ENCODE assay signal across 8 mouse cellular contexts in the genomic region with DNA sequence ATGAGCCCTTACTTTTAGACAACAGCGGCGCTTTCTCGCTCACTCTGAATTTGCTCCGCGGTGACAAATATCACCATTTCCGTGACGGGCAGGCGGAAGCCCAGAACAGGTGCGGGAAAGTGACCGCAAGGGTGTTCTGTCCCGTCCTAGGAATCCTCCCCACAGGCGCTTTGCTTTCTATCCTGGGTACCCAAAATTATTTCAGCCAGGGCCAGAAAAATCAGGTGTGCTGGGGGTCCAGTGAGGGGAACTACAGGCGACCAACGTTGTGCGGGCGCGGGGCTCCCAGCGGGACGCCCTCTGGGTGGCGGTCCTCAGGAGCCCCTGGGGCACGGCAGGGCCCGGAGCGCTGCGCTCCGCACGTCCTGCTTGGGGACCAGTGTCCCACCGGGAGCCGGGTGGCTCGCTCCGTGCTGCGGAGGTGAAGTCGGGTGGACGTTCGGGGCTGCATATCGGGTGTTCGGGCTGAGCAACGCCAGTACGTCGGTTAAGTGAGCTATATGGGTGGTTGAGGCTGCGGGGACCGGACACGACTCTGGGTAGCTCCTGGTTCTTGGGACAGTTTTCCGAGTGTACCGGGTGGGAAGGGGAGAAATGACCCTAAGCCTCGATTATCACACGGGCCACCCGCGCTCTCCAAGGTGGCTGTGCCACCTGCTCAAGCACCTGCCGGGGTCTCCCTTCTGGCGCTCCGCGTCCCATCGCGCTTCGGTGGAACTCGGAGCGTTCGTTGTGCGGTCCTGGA.
DNase-seq lines count a peak whose midpoint lies in the region; ATAC-seq and TF ChIP-seq lines count a peak whose summit lies in the region.

No protein-coding gene starts in this region.

- TF ChIP-seq POLR2A in thymus, adult 2 months (IDR thresholded peaks at IDR 0.05; ENCODE audit: control insufficient read depth, extremely low read depth, insufficient read depth, low read length, poor library complexity), result no peak

- H3K9ac ChIP-seq in kidney, embryonic 16.5 days (replicated peaks; ENCODE audit: low read length), result 0 out of 2 replicates have a peak overlapping the region, but pooled peaks have one; percentile 17
- no peak overlapping the region for H3K9ac ChIP-seq in forebrain, embryonic 11.5 days (ENCODE audit: low read length)
- H3K9ac ChIP-seq in limb, embryonic 11.5 days (ENCODE audit: low read length), result no peak overlapping the region
- H3K9ac ChIP-seq in neural tube, embryonic 14.5 days (replicated peaks; ENCODE audit: low read depth, low read length), result no peak overlapping the region; the same call in 1 of the 2 replicates

- no peak overlapping the region for H3K27ac ChIP-seq in kidney, embryonic 16.5 days (ENCODE audit: low read length)
- no peak overlapping the region for H3K27ac ChIP-seq in forebrain, embryonic 11.5 days (ENCODE audit: low read depth, low read length)
- H3K27ac ChIP-seq in limb, embryonic 11.5 days (replicated peaks; ENCODE audit: low read depth, low read length), result no peak overlapping the region
- H3K27ac ChIP-seq in neural tube, embryonic 14.5 days (ENCODE audit: low read depth, low read length), result no peak overlapping the region
- H3K27ac ChIP-seq in thymus, adult 2 months (ENCODE audit: control insufficient read depth, insufficient read depth, low read length), result no peak overlapping the region

- TF ChIP-seq CTCF in thymus, adult 2 months (IDR thresholded peaks at IDR 0.05; ENCODE audit: borderline replicate concordance, control insufficient read depth, extremely low read depth, insufficient read depth, low read length, poor library complexity), result no peak

- peaks cover 8% of the 10 kb centered on the region; the same call in 1 of the 2 replicates for H3K4me1 ChIP-seq in kidney, embryonic 16.5 days (ENCODE audit: insufficient read depth, low read length)
- H3K4me1 ChIP-seq in forebrain, embryonic 11.5 days (replicated peaks; ENCODE audit: control insufficient read depth, insufficient read depth, low read length), result peaks cover 4% of the 10 kb centered on the region; the same call in 1 of the 2 replicates
- H3K4me1 ChIP-seq in limb, embryonic 11.5 days (ENCODE audit: control insufficient read depth, insufficient read depth, low read length), result peaks cover 5% of the 10 kb centered on the region; the same call in 1 of the 2 replicates
- H3K4me1 ChIP-seq in neural tube, embryonic 14.5 days (ENCODE audit: control insufficient read depth, insufficient read depth, low read length), result peaks cover 14% of the 10 kb centered on the region
- no peaks in the 10 kb centered on the region for H3K4me1 ChIP-seq in thymus, adult 2 months (replicated peaks; ENCODE audit: control insufficient read depth, insufficient read depth, low read length)

- peaks cover 82% of the 10 kb centered on the region for H3K27me3 ChIP-seq in kidney, embryonic 16.5 days (ENCODE audit: insufficient read depth, low read length)
- peaks cover 52% of the 10 kb centered on the region for H3K27me3 ChIP-seq in forebrain, embryonic 11.5 days (ENCODE audit: control insufficient read depth, insufficient read depth, low read length)
- H3K27me3 ChIP-seq in limb, embryonic 11.5 days (ENCODE audit: control insufficient read depth, insufficient read depth, low read length), result peaks cover 75% of the 10 kb centered on the region
- peaks cover 33% of the 10 kb centered on the region for H3K27me3 ChIP-seq in neural tube, embryonic 14.5 days (ENCODE audit: control insufficient read depth, insufficient read depth, low read length)
- H3K27me3 ChIP-seq in thymus, adult 2 months (ENCODE audit: control insufficient read depth, insufficient read depth, low read length), result peaks cover 13% of the 10 kb centered on the region; the same call in 1 of the 2 replicates

- no peaks in the 10 kb centered on the region for H3K36me3 ChIP-seq in kidney, embryonic 16.5 days (ENCODE audit: insufficient read depth, low read length)
- H3K36me3 ChIP-seq in forebrain, embryonic 11.5 days (ENCODE audit: control insufficient read depth, insufficient read depth, low read length), result no peaks in the 10 kb centered on the region
- no peaks in the 10 kb centered on the region for H3K36me3 ChIP-seq in limb, embryonic 11.5 days (ENCODE audit: control insufficient read depth, insufficient read depth, low read length)
- H3K36me3 ChIP-seq in neural tube, embryonic 14.5 days (ENCODE audit: control insufficient read depth, insufficient read depth, low read length), result no peaks in the 10 kb centered on the region
- no peaks in the 10 kb centered on the region for H3K36me3 ChIP-seq in thymus, adult 2 months (ENCODE audit: control insufficient read depth, insufficient read depth, low read length)

- H3K4me3 ChIP-seq in kidney, embryonic 16.5 days (ENCODE audit: low read length), result peak overlapping the region; percentile 55
- H3K4me3 ChIP-seq in forebrain, embryonic 11.5 days (ENCODE audit: low read depth, low read length), result peak overlapping the region; percentile 47
- H3K4me3 ChIP-seq in limb, embryonic 11.5 days (ENCODE audit: low read depth, low read length), result peak overlapping the region; percentile 32; the same call in 1 of the 2 replicates
- peak overlapping the region; percentile 44 for H3K4me3 ChIP-seq in neural tube, embryonic 14.5 days (ENCODE audit: low read depth, low read length)
- H3K4me3 ChIP-seq in thymus, adult 2 months (ENCODE audit: control insufficient read depth, insufficient read depth, low read length), result no peak overlapping the region

- peak overlapping the region; percentile 77 for H3K4me2 ChIP-seq in kidney, embryonic 16.5 days (replicated peaks; ENCODE audit: low read depth, low read length)
- peak overlapping the region; percentile 79 for H3K4me2 ChIP-seq in forebrain, embryonic 11.5 days (ENCODE audit: low read depth, low read length, severe bottlenecking)
- H3K4me2 ChIP-seq in limb, embryonic 11.5 days (ENCODE audit: low read depth, severe bottlenecking), result peak overlapping the region; percentile 71
- peak overlapping the region; percentile 79 for H3K4me2 ChIP-seq in neural tube, embryonic 14.5 days (ENCODE audit: low read depth, low read length)

- under 1% methylated on average over 59 of the region's 59 CpGs for WGBS in kidney, embryonic 16.5 days
- 1% methylated on average over 59 of the region's 59 CpGs for WGBS in forebrain, embryonic 11.5 days
- WGBS in limb, embryonic 11.5 days, result 2% methylated on average over 59 of the region's 59 CpGs
- WGBS in neural tube, embryonic 14.5 days, result 1% methylated on average over 59 of the region's 59 CpGs
- 8% methylated on average over 59 of the region's 59 CpGs for WGBS in thymus, adult 2 months

- no peak for ATAC-seq in kidney, embryonic 16.5 days (ENCODE audit: low FRiP score, low TSS enrichment)
- no peak for ATAC-seq in forebrain, embryonic 11.5 days (replicated peaks; ENCODE audit: low FRiP score)
- ATAC-seq in limb, embryonic 11.5 days (ENCODE audit: insufficient number of reproducible peaks, low FRiP score, low TSS enrichment, low read depth), result no peak
- ATAC-seq in neural tube, embryonic 14.5 days (ENCODE audit: low read depth), result no peak

- H3K9me3 ChIP-seq in kidney, embryonic 16.5 days (ENCODE audit: low read length), result no peaks in the 10 kb centered on the region
- no peaks in the 10 kb centered on the region for H3K9me3 ChIP-seq in forebrain, embryonic 11.5 days (ENCODE audit: control insufficient read depth, low read length)
- H3K9me3 ChIP-seq in limb, embryonic 11.5 days (ENCODE audit: control insufficient read depth, low read length), result no peaks in the 10 kb centered on the region
- H3K9me3 ChIP-seq in neural tube, embryonic 14.5 days (ENCODE audit: control insufficient read depth, low read length), result no peaks in the 10 kb centered on the region

- DNase-seq in kidney, postnatal 14 days, result no peak
- DNase-seq in forebrain, embryonic 11.5 days (ENCODE audit: low spot score), result no peak
- peak; percentile 51 for DNase-seq in limb, embryonic 11.5 days (ENCODE audit: low spot score)
- no peak for DNase-seq in thymus, adult 2 months
- DNase-seq in layer of hippocampus, postnatal 14 days (ENCODE audit: low spot score in 2 of 2), result no peak
- DNase-seq in natural killer cell, adult 2 months (ENCODE audit: low spot score in 2 of 2), result no peak
